Mouse (Mus musculus) heart, adult 2 months (tissue): ENCODE measurements around the gene Stac2.

Experiments
- CTCF ChIP-seq: fragments of 200-600 bp; IDR thresholded peaks from 2 replicates; pipeline ENCODE4 v1.8.1; 2022; ENCODE audit warnings: antibody characterized with exemption, mild to moderate bottlenecking, moderate library complexity
- EP300 ChIP-seq: fragments of 200-500 bp; IDR thresholded peaks from 2 replicates; pipeline ENCODE4 v1.6.1; 2011; ENCODE audit warnings: low read depth, low read length, control low read depth; ENCODE audit not compliant: insufficient read depth
- POLR2A ChIP-seq: fragments of 200-500 bp; IDR thresholded peaks from 2 replicates; pipeline ENCODE4 v1.6.1; 2011; ENCODE audit warnings: mild to moderate bottlenecking, low read depth, low read length, control low read depth; ENCODE audit not compliant: insufficient read depth

DNA sequence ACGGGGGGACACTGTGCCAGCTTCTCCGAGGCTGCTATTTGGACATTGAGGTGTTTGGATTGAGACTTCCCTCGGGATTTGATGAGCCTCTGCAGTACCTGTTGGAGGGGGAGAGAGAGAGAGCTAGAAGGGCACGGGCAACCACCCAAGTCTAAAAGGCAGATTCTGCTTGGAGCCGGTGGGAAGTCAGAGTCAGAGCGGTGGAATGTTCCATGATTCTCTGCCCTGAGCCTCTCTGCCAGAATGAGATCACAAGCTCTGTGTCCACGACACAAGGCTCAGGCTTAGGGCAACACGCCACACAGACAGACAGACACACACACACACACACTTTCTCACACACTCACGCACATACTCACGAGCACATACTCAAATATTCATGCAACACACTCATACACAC lies 47.6 kb downstream of the Stac2 start:
- TF ChIP-seq CTCF: no peak
- TF ChIP-seq POLR2A: no peak
- peak; percentile 90 for TF ChIP-seq EP300
